Mouse (Mus musculus): ENCODE measurements around the gene Ambra1.

DNA sequence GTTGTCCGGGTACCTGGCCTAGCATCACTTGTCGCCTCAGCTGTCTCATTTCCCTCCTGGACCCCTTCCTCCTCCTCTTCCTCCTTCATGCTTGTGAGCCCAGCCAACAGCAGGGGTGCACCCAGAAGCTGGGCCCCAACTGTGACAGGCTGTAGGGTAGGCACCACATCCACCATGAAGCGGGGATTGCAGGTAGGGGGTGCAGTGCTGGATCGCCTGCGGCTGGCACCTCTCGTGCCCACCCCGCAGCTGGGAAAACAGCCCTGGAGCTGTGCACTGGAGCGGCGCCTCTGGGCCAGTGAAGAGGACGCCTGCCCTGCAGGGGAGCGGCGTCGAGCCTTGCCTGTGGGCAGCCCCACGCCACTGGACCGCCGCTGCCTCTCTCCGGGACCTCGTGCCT is 215.5 kb downstream of the Ambra1 start, which contains the start of gene Gm9821:
- TF ChIP-seq CTCF (conservative IDR thresholded peaks at IDR 0.05 in 1 of 2, IDR thresholded peaks at IDR 0.05 in 1 of 2; ENCODE audit: low read depth in 2 of 2, low read length in 2 of 2) (no peak), ZNF384 (IDR thresholded peaks at IDR 0.05; ENCODE audit: low read depth, low read length) (no peak)
